Mouse (Mus musculus): ENCODE results near the gene Usp38. TPM values are rescaled to one million over a fixed set of nuclear protein-coding genes. Genes with fewer than 3 reads are reported as not detected.
"Not testable (repeated sequence)": the region's sequence is repeated elsewhere in the genome, so short reads cannot be mapped to it uniquely, and the experiment has no call there.

The Usp38 gene
- total RNA-seq (2021): 10 to 100 TPM; 16.4 to 16.8 TPM
- long read RNA-seq, experiment 1, full-length matches to known transcripts: 17 of 20 reads
- long read RNA-seq, experiment 1, partial matches to known transcripts: 1 of 20 reads
- long read RNA-seq, experiment 1, other reads (novel, unspliced or antisense): 2 of 20 reads
- long read RNA-seq, experiment 2, full-length matches to known transcripts: 30 of 35 reads
- long read RNA-seq, experiment 2, partial matches to known transcripts: 3 of 35 reads
- long read RNA-seq, experiment 2, other reads (novel, unspliced or antisense): 2 of 35 reads

- intact Hi-C loops (cut with DNase I; ENCODE audit: low total_unique reads): no loop called here
- DNase-seq: peak; percentile 100
Measured at GRCm38 (mm10) chr8:81014789-81015699, at the start of gene Usp38. Gene Usp38 (minus strand): TSS chr8:81014928.

- no peak for DNase-seq
- intact Hi-C loops (cut with DNase I; ENCODE audit: low total_unique reads): no loop called here
Measured at GRCm38 (mm10) chr8:81062566-81062965, 47.8 kb upstream of the Usp38 start.

GRCm38 (mm10) chr8:81061950-81062349 is 47.2 kb upstream of the Usp38 start:
- intact Hi-C loops (cut with DNase I; ENCODE audit: low total_unique reads): no loop called here
- no peak for DNase-seq

- intact Hi-C loops (cut with DNase I; ENCODE audit: low total_unique reads): no loop called here
- DNase-seq: no peak
Measured at GRCm38 (mm10) chr8:81044201-81044600, 29.5 kb upstream of the Usp38 start.

DNA sequence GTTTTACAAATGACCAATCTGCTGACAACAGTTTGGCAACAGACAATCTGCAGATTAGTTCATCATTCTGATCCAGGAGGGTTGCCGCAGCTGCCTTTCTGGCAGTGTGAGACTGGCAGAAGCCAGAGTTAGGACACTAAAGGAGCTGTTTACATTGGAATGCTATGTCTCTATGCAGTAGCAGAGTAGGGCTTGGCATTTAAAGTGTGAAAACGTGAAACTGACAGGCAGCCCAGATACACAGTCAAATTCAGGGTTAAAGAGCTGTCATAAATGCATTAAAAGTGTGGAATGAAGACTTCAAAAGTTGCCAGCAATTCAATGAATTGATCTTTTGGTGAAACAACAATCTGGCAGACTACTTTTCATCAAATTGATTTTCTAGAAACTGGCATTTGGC is 13.3 kb upstream of the Usp38 start:
- no peak for DNase-seq
- intact Hi-C loops (cut with DNase I; ENCODE audit: low total_unique reads): no loop called here

- intact Hi-C loops (cut with DNase I; ENCODE audit: low total_unique reads); DNase-seq: not testable (repeated sequence)
Measured at GRCm38 (mm10) chr8:81017548-81017947, 2.8 kb upstream of the Usp38 start.

- no peak for DNase-seq
- intact Hi-C loops (cut with DNase I; ENCODE audit: low total_unique reads): no loop called here
Measured at GRCm38 (mm10) chr8:81013811-81014530, 757 bp downstream of the Usp38 start.

DNA sequence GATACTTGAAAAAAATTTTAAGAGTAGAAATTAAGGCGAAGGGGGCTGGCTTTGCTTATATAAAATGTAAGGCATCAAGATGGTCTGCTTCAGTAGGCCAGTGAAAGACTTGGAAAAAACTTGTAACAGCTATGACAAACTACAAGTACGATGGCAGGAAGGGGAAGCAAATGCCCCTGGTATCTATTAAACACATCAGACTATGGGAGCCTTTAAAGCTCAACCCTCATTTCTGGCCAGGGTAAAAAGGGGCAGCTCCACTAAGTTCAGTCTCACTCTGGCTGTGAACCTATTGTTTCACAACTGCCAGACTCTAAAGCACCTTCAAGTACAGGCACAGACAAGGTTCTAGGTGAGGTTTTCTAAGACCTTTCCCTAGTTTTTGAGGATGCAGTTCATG is 2.0 kb downstream of the Usp38 start:
- DNase-seq: no peak
- intact Hi-C loops (cut with DNase I; ENCODE audit: low total_unique reads): no loop called here

DNA sequence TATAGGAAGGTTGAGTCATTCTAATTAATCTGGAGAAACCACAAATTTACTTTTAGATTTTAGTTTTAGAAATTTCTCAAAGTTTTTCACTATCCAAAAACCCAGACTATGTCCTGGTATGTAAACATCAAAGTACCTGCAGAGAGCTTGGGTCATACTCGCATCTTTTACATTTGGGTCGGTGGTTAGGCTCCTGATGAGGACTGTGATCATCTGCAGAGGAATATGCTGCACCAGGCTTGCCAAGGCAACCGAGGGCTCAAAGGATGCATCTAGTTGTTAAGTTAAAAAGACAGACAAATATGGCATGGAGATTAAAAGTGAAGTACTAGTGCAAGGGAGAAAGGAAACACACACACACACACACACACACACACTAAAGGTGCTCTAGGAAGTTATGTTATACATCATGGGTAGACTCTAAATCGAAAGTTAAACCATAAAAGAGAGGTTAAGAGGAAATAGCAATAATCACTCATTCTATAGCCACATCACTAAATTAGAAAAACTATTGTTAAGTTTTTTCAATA is 2.6 kb downstream of the Usp38 start:
- intact Hi-C loops (cut with DNase I; ENCODE audit: low total_unique reads): no loop called here
- no peak for DNase-seq

- intact Hi-C loops (cut with DNase I; ENCODE audit: low total_unique reads): no loop called here
- DNase-seq: no peak
Measured at GRCm38 (mm10) chr8:81010386-81010785, 4.3 kb downstream of the Usp38 start.

DNA sequence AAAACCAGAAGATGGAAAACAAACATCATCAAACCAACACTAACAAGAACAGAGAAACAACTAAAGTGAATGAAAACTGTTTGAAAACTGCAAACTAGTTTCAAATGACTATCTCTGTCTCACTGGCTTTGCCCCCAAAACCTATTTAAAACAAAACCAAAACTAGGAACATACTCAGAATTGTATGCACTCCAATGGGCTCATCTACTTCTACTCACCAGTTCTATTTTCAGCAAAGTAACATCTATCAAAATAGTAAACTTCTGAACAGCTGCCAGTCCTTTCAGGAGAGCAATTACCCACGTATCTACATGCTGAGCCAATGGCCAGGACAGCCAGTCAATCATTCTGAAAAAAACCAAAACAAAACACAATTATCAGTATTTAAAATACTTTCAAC is 9.6 kb downstream of the Usp38 start:
- no peak for DNase-seq
- intact Hi-C loops (cut with DNase I; ENCODE audit: low total_unique reads): no loop called here

DNA sequence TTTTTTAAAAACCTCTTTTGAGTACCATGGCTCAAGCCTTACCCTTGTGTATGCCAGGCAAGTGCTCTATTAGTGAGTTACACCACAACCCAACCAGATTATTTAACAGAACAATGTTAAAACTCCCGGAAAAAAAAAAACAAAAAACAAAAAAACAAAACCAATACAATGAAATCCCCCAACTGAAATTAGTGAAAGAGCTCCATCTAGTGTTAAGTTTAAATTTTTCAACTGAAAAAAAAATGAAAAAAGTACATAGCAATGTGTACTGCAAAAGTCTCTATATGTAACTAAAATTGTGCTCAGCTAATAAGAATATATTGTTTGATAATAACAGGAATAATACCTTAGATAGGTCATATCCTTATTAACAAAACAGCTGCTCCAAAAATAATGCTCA is 18.1 kb downstream of the Usp38 start:
- intact Hi-C loops (cut with DNase I; ENCODE audit: low total_unique reads): loop anchor here (5.0 kb wide), 1 partner anchor 244 kb away; no protein-coding TSS in a partner anchor
- DNase-seq: no peak

GRCm38 (mm10) chr8:80991937-80992336 is 22.8 kb downstream of the Usp38 start:
- intact Hi-C loops (cut with DNase I; ENCODE audit: low total_unique reads): no loop called here
- no peak for DNase-seq

- intact Hi-C loops (cut with DNase I; ENCODE audit: low total_unique reads): no loop called here
- DNase-seq: no peak
Measured at GRCm38 (mm10) chr8:80982829-80983228, 31.9 kb downstream of the Usp38 start.

GRCm38 (mm10) chr8:80981696-80982095 is 33.0 kb downstream of the Usp38 start:
- intact Hi-C loops (cut with DNase I; ENCODE audit: low total_unique reads): no loop called here
- DNase-seq: no peak

DNA sequence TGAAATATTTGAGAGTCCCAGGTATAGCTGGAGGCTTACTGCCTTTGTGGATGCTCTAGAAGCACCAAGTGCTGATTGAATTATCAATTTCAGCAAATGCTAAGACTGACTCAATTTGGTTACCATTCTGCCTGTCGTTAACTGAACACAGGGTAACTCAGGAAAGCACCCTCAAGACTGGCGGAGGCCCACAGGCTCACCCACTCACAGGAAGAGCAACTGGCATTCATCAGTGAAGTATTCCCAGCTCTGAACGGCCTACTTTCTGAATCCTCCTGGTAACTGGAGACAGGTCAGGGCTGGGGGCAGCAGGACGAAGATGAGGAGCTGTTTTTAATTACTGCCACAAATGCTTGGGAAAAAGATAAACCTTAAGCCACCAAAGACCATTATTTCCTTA is 34.7 kb downstream of the Usp38 start:
- intact Hi-C loops (cut with DNase I; ENCODE audit: low total_unique reads): no loop called here
- no peak for DNase-seq

DNA sequence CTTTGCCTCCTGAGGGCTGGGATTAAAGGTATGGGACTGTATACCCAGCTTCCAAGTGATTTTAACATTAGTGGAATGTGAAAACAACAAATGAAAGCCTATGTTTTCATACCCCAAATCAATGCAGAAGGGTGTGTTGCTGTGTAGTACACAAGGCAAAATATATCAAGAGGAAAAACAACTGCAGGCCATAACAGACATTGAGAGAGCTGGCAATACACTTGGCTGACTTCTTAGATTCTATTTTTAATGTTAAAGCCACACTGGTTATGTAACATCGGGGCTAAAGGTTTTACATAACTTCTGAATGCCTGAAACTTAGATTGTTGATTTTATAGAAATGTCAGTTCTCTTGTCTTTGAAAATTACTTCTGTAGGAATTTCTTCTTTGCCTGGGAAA is 37.5 kb downstream of the Usp38 start:
- intact Hi-C loops (cut with DNase I; ENCODE audit: low total_unique reads): no loop called here
- no peak for DNase-seq

DNA sequence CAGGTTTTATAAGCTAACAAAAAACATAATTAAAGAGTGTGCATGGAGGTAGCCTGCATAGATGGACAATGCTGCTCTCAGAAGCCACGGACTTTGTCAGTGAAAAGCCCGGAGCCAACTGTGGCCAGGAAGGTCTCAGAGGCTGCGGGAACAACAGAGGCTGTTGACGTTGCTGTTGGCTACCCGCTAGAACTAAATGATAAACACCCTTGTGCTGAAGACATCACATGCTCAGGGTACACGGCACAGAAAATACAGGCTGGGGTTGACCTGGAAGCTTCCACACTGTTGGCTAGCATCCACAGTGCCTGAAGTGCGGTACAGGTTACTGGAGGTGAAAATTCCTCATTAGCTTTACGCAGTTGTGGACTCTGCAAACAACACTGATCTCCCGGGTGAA is 43.6 kb downstream of the Usp38 start:
- DNase-seq: no peak
- intact Hi-C loops (cut with DNase I; ENCODE audit: low total_unique reads): no loop called here

DNA sequence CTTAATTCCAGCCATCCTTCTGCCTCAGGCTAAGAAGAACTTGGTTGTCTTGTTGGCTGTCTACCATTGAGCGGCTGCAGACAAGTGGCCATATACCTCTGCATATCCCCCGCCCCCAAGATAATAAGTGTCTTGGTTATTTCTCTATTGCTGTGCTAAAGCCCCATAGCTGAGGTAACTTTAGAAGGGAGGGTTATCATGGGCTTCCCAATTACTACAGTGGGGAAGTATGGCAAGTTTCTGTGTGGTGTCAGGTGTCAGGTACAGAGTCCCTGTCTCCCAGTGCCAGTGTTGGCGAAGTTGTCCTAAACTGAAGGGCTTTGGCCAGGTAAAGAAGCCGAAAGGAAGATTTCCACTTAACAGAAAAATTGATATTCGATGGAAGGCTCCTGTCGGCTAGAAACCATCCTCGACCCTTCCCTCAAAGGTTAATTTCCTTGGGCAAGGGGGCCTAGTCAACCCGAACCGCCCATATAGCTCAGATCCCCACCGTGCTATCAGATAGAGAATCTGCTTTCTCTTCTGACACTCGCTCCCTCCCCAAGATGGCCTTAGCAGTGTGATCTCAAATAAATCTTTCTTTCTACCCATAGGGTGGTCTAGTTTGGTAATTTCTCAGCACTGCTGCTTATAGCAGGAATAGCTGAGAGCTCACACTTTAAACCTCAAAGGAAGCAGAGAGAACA is 44.6 kb downstream of the Usp38 start:
- DNase-seq: no peak
- intact Hi-C loops (cut with DNase I; ENCODE audit: low total_unique reads): no loop called here
